Mouse (Mus musculus): ENCODE results near the gene Ccdc93.

Ccdc93 gene

DNA sequence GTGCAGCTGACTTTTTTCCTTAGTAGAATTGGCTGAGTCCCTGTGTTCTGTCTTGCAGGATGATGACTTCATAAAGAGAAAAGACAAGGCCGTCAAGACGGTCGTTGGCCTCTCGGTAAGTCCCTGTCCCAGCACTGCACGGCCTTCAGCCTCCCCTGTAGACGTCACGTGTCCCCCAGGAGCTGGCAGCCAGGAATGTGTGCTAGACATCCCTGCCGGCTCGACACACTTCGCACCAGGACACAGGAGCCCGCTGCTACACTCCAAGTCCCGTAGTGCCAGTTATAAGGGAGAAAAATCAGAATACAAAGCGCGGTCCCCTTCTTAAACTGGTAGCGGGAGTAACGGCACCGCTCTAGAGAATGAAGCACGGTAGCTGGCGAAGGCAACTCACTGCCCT lies 17.3 kb downstream of the Ccdc93 start:
- DNase-seq (ENCODE audit: low spot score): no peak

DNA sequence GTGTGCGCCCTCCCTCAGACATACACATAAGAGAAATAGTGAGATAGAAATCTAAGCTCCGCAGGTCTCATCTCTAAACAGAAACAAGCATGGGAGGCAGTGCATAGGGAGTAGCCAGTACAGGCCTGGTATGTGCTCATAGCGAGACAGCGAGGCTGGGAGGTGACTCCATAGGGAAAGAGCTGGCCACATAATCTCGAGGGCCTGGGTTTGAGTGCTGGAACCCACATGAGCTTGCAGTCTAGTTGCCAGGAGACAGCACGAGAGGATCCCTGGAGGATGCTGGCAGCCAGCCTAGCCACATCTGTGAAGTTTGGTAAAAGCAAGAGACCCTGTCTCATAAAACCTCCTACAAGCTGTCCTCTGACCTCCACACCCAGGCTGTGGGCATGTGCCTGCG lies 20.2 kb downstream of the Ccdc93 start:
- no peak for DNase-seq (ENCODE audit: low spot score)

DNA sequence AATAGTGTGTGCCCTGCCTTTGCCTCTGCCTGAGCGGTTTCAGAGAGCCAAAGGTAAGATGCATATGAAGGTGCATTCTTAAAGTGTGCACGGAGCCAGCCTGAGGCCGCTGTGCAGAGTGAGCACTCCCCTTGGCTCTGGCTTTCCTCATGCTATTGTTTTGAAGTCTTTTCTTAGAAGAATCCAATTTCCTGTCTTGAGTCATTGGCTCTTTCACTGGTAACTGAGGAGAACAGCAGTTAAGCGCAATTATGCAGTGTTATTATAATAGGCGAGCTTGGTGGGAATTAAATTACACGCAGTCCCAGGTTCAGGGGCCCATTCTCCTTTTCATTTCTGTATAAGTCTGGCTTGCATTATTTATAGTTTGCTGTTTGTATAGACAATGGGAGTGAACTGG lies 21.6 kb downstream of the Ccdc93 start:
- no peak for DNase-seq (ENCODE audit: low spot score)

DNA sequence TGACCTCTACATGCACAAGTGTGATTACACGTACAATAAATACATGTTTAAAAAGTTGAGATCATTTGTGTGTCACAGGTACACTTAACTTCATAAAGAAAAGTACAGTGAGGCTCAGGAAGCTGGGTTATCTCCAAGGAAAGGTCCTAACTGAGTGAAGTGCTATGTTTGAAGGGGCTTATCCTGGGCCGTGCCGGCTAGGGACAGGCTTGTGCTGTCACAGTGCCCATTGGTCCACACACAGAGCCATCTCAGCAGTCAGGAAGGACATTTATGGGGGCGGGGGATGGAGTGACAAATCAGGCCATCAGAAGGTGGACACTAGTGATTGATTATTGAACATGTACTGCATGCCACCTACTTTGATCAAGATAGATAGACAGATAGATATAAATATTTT lies 22.2 kb downstream of the Ccdc93 start:
- DNase-seq (ENCODE audit: low spot score): no peak

DNA sequence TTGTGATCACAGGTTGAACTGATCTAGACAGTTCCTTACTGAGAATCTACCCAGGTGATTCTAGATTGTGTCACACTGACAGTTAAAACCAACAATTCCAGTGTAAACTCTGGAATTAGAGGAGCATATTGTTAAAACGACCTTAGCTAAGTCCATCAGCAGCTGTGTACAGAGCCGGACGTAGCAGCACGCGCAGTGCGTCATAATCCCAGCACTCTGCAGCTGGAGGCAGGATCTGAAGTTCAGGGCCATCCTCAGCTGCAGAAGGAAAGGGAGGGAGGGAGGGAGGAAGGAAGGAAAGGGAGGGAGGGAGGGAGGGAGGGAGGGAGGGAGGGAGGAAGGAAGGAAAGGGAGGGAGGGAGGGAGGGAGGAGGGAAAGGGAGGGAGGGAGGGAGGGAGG lies 24.1 kb downstream of the Ccdc93 start:
- no peak for DNase-seq (ENCODE audit: low spot score)

DNA sequence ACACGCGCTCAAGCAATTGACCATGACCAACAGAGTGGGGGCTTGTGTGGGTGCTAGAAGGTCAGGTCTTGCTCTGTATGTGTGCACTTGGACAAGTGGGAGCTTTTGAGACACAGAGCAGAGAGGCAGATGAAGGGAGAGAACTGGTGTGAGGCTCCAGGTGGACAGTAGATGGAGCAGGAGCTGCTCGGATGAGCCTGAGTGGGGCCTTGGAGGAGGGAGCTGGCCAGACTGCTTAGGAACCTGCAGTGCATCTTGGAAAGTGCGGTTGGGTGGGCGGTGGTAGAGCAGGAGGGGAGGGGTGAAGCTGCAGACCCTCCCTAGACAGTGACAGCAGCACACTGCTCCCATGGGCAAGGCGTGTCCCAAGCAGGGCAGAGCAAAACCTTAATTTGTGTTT lies 29.2 kb downstream of the Ccdc93 start:
- no peak for DNase-seq (ENCODE audit: low spot score)

DNA sequence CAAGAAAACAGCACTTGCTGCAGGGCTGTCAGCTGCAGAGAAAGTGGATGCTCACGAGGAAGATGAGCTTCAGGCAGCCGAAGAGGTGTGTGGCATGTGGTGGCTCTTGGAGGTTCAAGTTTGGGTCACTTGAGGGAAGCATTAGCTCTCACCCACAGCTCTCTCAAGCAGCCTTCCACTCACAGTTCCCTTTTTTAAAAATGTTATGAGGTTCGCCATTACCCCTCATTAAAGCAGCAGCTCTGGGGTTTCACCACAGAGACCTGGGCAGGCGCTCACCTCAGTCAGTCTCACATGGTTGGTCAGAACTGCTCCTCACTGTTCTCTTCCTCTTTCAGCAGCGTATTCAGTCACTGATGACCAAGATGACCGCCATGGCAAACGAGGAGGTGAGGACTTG lies 31.0 kb downstream of the Ccdc93 start:
- DNase-seq (ENCODE audit: low spot score): no peak

DNA sequence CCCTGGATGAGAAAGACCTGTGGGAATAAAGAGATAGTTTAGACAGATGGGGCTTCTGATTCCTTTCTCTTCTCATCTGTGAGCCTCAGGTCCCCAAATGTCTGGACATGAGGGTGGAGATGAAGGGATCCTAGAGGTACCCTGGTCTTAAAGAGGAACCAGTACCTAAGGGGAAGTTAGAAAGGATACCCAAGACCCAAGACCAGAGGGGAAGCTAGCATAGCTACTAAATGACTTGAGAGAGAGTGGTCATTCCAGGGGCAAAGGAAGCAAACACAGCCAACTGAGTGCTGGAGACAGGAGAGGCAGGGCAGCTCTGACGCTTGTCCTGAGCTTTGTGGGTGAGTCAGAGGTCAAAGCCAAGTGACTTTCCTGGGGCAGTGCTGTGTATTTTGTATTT lies 31.8 kb downstream of the Ccdc93 start:
- no peak for DNase-seq (ENCODE audit: low spot score)

DNA sequence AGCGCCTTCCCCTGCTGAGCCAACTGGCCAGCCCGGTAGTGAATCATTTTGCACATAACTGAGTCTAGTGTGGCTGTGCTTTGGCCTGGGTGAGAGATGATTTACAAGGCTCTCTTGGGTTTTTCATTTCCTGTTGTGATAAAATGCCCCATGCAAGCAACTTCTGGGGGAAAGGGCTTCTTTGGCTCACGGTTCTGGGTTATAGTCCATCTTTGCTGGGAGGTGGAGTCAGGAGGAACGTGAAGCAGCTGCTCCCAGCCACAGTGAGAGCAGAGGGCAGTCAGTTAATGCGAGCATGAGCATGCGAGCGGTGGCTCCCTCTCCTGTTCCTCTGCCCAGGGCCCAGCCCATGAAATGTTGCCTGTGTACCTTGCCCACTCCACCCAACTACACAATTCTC lies 33.0 kb downstream of the Ccdc93 start:
- no peak for DNase-seq (ENCODE audit: low spot score)

DNA sequence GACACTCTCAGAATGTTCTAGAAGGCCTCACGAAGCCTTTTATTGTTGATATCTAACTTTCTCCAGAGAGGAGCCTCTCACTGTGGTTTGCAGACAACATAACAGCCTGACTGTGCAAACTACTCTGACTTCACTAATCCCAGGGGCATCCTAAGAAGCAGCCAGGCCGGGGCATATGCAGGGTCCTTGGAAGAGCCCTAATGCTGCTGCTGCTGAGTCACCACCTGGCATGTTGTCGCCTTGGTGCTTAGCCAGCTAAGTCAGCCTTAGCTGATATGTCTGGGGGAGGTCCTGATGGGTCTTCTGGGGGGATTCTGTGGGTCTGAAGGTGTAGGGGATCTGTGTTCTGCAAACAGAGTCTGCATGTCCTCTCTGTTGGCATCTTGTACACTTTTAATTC lies 35.4 kb downstream of the Ccdc93 start:
- DNase-seq (ENCODE audit: low spot score): no peak

DNA sequence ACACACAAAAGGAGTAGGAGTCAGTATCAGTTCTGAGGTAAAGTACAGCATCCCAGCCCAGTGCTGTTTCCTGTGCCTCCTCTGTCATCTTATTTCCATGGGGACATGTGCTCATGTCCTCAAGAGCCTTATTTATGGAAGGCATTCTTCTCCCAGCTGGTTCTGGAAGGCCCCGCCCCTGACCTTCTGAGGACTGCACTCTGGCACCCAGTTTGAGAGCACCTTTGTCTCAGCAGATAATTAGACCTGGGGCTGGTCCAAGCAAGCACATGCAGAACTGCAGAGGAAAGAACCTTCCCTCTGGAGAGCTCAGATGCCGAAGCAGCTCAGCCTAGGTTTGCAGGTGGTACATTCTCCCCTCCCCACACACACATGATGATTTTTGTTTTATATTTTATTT lies 37.4 kb downstream of the Ccdc93 start:
- DNase-seq (ENCODE audit: low spot score): no peak

DNA sequence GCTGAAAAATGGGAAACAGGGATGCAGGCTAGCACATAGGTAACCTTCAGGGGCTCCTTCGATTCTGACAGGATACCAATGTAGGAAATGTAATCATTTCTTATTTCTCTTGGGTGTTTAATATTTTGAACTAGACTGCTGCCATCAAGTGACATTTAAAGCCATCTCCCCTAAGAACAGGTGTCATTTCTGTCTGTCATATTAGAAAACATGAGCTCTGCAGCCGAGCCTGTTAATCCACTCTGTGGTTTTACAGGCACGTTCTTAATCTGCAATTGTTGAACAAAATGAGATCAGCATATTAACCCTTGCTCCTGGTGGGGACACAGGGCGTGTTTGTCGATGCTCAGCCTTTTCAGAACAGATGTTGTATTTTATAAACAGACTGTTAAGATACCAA lies 40.7 kb downstream of the Ccdc93 start:
- DNase-seq (ENCODE audit: low spot score): no peak

DNA sequence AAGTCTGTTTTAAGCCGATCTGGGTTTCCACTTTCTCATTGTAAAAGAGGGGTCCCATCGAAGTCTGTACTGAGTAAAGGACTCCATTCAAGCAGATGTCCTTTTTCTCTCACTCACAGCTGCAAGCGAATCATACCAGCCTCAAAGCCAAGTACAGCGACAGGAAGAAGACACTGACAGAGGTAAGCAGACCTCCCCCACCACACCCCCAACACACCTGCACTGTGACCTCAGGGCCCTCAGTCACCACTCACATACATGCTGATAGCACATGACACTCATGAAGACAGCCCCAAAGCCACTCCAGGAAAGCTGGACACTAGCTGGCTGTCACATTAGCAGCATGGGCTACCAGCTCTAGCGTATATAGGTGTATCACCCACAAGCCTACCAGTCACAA lies 46.9 kb downstream of the Ccdc93 start:
- DNase-seq (ENCODE audit: low spot score): no peak

DNA sequence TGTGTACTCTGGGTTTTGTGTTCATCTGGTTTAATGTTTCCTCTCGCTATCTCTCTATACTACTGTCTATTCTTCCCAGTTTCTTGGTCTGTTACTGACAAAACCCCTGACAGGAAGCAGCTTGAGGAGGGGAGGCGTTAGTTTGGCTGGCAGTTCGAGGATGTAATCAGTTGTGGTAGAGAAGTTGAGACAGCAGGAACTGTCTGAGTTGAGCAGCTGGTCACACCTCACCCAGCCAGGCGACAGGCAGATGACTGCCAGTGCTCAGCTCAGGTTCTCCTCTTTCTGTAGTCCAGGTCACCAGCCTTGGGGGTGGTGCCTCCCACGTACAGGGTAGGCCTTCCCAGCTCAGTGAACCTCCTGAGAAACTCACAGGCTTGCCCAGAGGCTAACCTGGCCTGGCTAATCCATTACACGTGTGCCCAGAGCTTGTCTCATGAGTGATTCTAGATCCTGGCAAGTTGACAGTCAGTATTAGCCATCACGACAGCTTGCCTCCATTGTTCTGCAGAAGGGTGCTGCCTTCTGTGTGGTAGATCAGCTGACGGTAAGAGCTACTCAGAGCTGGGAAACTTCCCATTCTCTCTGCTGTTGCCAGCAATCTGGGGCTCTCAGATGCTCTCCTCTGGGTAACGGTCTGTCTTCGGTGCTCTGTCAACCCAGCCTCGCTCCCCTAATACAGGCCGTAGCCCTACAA lies 47.6 kb downstream of the Ccdc93 start:
- no peak for DNase-seq (ENCODE audit: low spot score)

DNA sequence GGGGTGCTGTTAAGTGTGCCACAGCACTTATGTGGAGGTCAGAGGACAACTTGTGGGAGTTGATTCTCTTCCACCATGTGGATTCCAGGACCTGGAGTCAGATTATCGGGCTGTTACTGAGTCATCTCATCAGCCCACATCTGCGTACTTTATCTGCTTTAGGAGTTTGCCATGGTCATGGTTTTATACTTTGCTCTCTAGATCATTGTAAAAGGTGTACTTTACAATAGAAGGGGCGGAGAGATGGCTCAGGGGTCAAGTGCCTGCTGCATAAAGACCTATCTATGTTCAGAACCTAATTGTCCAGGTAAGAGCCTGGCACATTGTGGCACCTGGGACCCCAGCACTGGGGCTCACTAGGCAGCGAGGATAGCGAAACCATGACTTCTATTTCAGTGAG lies 48.6 kb downstream of the Ccdc93 start:
- no peak for DNase-seq (ENCODE audit: low spot score)

DNA sequence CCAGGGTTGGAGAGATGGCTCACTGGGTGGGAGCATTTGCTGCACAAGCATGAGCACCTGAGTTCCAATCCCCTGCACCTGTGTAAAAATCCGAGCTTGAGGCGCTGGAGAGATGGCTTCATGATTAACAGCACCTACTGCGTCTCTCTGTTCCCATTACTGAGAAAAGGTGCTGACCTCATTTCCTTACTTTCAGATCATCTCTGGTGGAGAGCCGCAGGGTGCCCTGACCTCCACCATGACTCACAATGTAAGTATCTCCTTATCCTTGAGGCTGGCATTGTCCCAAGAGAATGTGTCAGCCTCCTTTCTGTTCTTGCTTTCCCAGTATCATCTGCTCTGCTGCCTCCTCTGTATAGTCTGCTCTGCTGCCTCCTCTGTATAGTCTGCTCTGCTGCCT lies 52.2 kb downstream of the Ccdc93 start:
- no peak for DNase-seq (ENCODE audit: low spot score)

DNA sequence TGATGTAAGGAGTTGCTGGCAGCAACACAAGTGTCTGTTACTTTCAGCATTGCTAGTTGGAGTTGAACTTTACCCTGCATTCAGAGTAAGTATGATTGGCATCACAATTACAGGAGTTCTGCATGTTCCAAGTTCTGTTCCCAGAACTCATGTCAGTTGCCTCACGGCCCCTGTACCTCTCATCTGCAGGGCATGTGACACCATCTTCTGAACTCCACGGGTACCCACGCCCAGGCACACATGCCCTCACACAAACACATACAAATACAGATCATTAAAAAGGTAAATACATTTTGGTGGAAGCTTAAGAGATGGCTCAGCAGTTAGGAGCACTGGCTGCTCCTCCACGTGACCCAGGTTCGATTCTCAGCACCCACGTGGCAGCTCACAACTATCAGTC lies 56.0 kb downstream of the Ccdc93 start:
- no peak for DNase-seq (ENCODE audit: low spot score)

DNA sequence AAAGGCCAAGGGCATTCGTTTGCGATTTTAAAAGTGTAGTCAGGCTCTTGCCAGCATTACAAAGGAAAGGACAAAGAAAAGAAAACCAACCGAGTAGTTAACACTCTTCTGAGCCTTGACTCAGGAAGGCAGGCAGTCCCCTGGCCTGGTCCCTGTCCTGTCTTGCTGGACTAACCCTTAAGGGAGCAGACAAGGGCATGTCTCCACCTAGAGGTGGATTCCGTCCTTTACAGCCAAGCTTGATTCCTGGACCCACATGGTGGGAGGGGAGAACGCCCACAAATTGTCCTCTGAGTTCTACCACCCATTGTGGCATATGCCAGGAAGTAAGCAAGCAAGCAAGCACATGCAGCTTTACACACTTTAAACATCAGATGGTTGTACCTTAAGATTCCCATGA lies 59.4 kb downstream of the Ccdc93 start:
- no peak for DNase-seq (ENCODE audit: low spot score)

DNA sequence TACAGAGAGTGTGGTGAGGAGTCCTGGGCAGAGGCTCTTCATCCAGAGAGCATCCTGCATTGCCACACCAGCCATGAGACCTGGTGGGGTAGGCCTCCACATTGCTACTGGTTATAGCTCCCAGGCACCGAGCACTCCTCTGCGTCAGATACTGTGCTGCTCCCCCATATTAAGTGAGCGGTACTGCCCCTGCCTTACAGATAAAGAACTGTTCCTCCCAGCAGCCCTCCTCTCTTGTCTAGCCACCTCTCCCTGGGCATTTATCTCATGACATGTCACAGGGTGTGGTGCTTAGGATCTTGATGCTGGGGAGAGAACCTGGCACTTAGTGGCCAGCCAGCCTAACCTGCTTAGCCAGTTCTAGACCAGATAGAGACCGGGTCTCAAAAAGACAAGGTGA lies 66.2 kb downstream of the Ccdc93 start:
- DNase-seq (ENCODE audit: low spot score): no peak

DNA sequence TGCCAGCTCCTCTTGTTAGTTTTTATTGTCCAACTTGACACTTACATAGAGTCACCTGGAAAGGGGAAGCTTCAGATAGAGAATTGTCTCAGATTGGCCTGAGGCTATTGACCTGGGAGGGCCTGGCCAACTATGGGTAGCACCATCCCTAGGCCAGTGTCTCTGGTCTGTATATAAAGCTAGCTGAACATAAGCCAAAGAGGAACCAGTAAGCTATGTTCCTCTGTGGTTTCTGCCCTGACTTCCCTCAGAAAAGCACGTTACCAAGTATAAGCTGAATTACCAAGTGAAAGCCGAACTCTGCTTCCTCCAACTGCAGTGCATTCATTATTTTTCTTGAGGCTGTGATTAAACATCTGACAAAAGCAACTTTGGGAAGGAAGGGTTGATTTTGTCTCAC lies 77.9 kb downstream of the Ccdc93 start:
- no peak for DNase-seq (ENCODE audit: low spot score)

DNA sequence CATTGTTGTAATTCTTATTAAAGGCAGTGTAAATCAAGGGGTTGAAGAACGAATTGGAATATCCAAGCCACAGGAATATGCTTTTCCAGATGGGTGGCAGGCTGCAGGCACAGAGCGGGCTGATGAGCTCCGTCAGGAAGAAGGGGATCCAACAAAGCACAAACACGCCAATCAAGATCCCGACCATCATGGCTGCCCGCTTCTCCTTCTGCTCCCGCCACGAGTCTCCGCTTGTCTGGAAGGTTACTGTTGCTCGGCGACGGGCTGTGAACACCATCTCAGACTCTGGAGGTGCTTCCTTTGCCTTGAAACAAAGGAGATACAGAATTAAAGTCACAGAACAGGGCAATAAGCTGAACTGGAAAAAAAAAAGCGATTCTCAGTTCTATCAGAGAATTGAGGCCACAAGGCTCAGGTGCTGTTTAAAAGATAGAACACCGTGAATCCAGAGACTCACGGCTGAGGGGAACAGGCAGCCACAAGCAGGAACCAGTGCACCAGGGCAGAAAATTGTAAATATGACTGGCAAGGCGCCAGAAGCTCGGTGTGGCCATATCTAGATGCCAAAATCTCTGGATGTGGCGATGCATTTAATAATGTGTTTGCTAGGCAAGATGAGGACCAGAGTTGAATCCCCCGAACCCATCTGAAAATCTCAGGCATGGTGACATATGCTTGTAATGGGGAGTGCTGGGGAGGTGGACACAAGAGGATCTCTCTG lies 79.7 kb downstream of the Ccdc93 start:
- DNase-seq (ENCODE audit: low spot score): no peak

DNA sequence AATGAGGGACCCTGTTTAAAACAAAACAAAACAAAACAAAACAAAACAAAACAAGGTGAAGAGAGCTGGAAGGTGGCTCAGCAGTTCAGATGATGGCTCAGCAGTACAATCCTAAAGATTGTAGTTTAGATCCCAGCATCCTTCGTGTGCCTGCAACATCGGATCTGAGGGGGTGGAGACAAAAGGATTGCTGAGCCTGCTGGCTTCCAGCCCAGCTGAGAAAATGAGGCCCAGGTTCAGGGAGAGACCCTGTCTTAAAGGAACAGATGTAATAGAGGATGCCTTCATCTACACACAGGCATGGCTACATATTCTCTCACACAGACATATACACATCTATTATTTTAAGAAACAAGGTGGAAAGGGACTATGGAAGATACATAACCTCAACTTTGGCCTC lies 80.3 kb downstream of the Ccdc93 start:
- DNase-seq (ENCODE audit: low spot score): no peak

DNA sequence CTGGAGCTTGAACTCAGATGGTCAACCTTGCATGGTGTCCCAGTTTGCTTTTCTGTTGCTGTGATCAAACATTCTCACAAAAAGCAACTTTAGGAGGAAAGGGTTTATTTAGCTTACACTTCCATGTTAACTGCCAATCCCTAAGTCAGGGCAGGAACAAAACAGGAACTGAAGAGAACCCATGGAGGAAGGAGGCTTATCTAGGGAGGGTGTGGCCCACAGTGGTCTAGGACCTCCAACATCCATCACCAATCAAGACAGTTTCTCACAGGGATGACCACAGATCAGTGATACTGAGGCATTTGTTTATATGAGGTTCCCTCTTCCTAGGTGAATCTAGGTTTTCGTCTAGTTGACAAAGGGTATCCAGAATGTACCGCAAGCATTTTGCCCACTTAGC lies 81.1 kb downstream of the Ccdc93 start:
- no peak for DNase-seq (ENCODE audit: low spot score)

DNA sequence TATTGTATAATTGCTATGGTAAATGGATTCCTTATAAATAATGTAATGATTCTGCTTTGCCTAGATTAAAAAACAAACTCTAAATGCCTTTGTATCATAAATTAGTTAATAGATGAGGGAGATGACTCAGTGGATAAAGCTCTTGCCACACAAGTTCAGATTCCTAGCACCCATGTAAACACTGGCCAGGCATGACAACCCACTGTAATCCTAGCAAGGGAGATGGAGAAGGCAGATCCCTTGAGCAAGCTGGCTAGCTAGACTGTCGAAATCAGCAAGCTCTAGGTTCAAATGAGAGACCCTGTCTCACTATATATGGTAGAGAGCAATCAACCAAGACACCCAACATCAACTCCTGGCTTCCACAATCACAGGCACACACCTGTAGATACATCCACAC lies 87.8 kb downstream of the Ccdc93 start:
- DNase-seq (ENCODE audit: low spot score): no peak
